11 mouse cellular contexts compared by ENCODE assay signal in genomic region chr7:100839632-100840402, GRCm38 (mm10). TPM values are rescaled to one million over a fixed set of nuclear protein-coding genes. Genes with fewer than 3 reads are reported as not detected.
DNase-seq lines count a peak whose midpoint lies in the region; ATAC-seq and TF ChIP-seq lines count a peak whose summit lies in the region.
"Had no signal": no experiment of that assay in that cellular context is flagged by ENCODE, and none has a peak within 500 bp of the region (broad histone marks: within the 10 kb centered on the region; RNA-seq: fewer than 3 reads in every experiment).

No protein-coding gene starts in this region.

- H3K27me3 ChIP-seq in liver, embryonic 11.5 days (replicated peaks; ENCODE audit: control insufficient read depth, insufficient read depth, low read length) = no peaks in the 10 kb centered on the region
- H3K27me3 ChIP-seq in cerebellum, adult 2 months (ENCODE audit: control insufficient read depth, insufficient read depth, low read length) = no peaks in the 10 kb centered on the region

- 74% methylated on average over 6 of the region's 6 CpGs for WGBS in liver, embryonic 11.5 days
- 17% methylated on average over 6 of the region's 6 CpGs for WGBS in cerebellum, adult 2 months

- H3K4me2 ChIP-seq in liver, embryonic 11.5 days = no peak overlapping the region

- no peak for TF ChIP-seq POLR2A in cerebellum, adult 2 months (IDR thresholded peaks at IDR 0.05; ENCODE audit: borderline replicate concordance, insufficient read depth, low read length)

- no peak overlapping the region; the same call in 1 of the 2 replicates for H3K27ac ChIP-seq in liver, embryonic 11.5 days (ENCODE audit: low read depth, low read length)
- H3K27ac ChIP-seq in cerebellum, adult 2 months (ENCODE audit: insufficient read depth, low read length) = no peak overlapping the region

- H3K9ac ChIP-seq in liver, embryonic 11.5 days (ENCODE audit: low read depth, low read length) = no peak overlapping the region

- DNase-seq in adrenal gland, postnatal 14 days = peak; percentile 35
- DNase-seq in adrenal gland, postnatal 4 days (ENCODE audit: low spot score in 2 of 2) = no peak
- DNase-seq in liver = peak; percentile 37
- no peak for DNase-seq in liver, embryonic 11.5 days (ENCODE audit: low spot score)
- DNase-seq in cerebellum, adult 2 months = peak; percentile 58 to 71
- no peak for DNase-seq in kidney, postnatal 10 days
- DNase-seq in kidney, postnatal 36 days = no peak
- DNase-seq: heart, adult 18-20 months; left cerebral cortex, postnatal 4 days; thymus, postnatal 14 days had no signal

- no peaks in the 10 kb centered on the region for H3K9me3 ChIP-seq in liver, embryonic 11.5 days (ENCODE audit: control insufficient read depth, low read length)

- no peak for ATAC-seq in liver, embryonic 11.5 days (replicated peaks; ENCODE audit: low FRiP score)
- peak; percentile 25; the same call in 1 of the 2 replicates for ATAC-seq in megakaryocyte progenitor cell, adult 5-6 weeks (replicated peaks; ENCODE audit: poor library complexity)

- H3K4me1 ChIP-seq in liver, embryonic 11.5 days (replicated peaks; ENCODE audit: control insufficient read depth, insufficient read depth, low read length) = peaks cover 33% of the 10 kb centered on the region
- H3K4me1 ChIP-seq in cerebellum, adult 2 months (ENCODE audit: control insufficient read depth, insufficient read depth, low read length) = peaks cover 17% of the 10 kb centered on the region; the same call in 1 of the 2 replicates

- TF ChIP-seq CTCF in cerebellum, adult 2 months (IDR thresholded peaks at IDR 0.05; ENCODE audit: borderline replicate concordance, insufficient read depth, low read depth, low read length) = no peak

- no peak overlapping the region for H3K4me3 ChIP-seq in liver, embryonic 11.5 days (ENCODE audit: low read depth, low read length)
- H3K4me3 ChIP-seq in cerebellum, adult 2 months (replicated peaks; ENCODE audit: insufficient read depth, low read depth, low read length) = no peak overlapping the region

- H3K36me3 ChIP-seq in liver, embryonic 11.5 days (ENCODE audit: control insufficient read depth, insufficient read depth, low read length) = no peaks in the 10 kb centered on the region; the same call in none of the 2 replicates

RNA-seq across cellular contexts. Expression of gene Relt, which starts 23.4 kb away (rescaled TPM):
- total RNA-seq in adrenal gland, postnatal 14 days (2021) = 3.1 and 5.8 TPM in 2 replicates
- total RNA-seq in adrenal gland, postnatal 4 days (2021) = 1 to 10 TPM; 5.8 to 6.0 TPM
- polyA plus RNA-seq in liver, embryonic 11.5 days (2014; fragmentation: Nextera tagmentation; extraction: Ambion mirVana) = 14.6 and 17.0 TPM in 2 replicates
- 24.8 and 29.2 TPM in 2 replicates for polyA plus RNA-seq in cerebellum, adult 2 months (2012; rRNA removed)
- total RNA-seq in megakaryocyte progenitor cell, adult 5-6 weeks (2015) = 8.2 and 9.0 TPM in 2 replicates
- 6.3 and 13.1 TPM in 2 replicates for total RNA-seq in megakaryocyte progenitor cell, adult 5-6 weeks (2017)

Comparison
In these comparisons a context has a peak if more than half of its experiments do, and no peak if none do; other contexts are left out.
1. DNase-seq: peak in adrenal gland, postnatal 14 days (single experiment), liver (single experiment) and cerebellum, adult 2 months (2 of 2); none in adrenal gland, postnatal 4 days (0 of 2), liver, embryonic 11.5 days (single experiment), kidney, postnatal 10 days (single experiment) and kidney, postnatal 36 days (0 of 2).